Mouse (Mus musculus): ENCODE data around the gene Emx2. TPM values are rescaled to one million over a fixed set of nuclear protein-coding genes. Genes with fewer than 3 reads are reported as not detected.

Gene Emx2
- polyA plus RNA-seq, 1 experiment from 2014 or later, result 38.8 TPM

DNA sequence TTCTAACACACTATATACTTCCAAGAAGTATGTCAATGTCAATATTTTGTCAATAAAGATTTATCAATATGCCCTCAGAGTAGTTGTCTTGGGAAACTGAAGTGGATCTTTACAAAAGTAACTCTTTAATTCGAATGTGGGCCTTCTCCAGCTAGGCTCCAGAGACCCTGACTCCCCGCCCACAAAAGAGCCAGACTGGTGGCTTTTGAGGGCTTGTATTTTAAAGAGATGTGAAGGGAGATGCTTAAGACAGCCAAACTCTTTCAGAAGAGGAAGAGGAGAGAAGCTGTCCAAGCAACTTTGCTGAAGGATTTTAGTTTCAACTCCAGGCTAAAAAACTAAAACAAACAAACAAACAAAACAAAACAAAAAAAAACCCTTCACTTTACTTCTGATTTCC is 7.1 kb downstream of the Emx2 start:
- H3K9me3 ChIP-seq (replicated peaks), result no peaks in the 10 kb centered on the region
- whole genome bisulfite sequencing, result 13% methylated on average over 2 of the region's 2 CpGs
- no peak for ATAC-seq (replicated peaks; ENCODE audit: low FRiP score)
- H3K4me3 ChIP-seq (replicated peaks), result peak overlapping the region; percentile 15; the same call in 1 of the 2 replicates
- peak overlapping the region; percentile 84 for H3K27ac ChIP-seq
- H3K4me2 ChIP-seq, result peak overlapping the region; percentile 60
- H3K27me3 ChIP-seq, result peaks cover 96% of the 10 kb centered on the region
- no peak overlapping the region for H3K9ac ChIP-seq
- peaks cover 34% of the 10 kb centered on the region for H3K4me1 ChIP-seq
- no peaks in the 10 kb centered on the region for H3K36me3 ChIP-seq

DNA sequence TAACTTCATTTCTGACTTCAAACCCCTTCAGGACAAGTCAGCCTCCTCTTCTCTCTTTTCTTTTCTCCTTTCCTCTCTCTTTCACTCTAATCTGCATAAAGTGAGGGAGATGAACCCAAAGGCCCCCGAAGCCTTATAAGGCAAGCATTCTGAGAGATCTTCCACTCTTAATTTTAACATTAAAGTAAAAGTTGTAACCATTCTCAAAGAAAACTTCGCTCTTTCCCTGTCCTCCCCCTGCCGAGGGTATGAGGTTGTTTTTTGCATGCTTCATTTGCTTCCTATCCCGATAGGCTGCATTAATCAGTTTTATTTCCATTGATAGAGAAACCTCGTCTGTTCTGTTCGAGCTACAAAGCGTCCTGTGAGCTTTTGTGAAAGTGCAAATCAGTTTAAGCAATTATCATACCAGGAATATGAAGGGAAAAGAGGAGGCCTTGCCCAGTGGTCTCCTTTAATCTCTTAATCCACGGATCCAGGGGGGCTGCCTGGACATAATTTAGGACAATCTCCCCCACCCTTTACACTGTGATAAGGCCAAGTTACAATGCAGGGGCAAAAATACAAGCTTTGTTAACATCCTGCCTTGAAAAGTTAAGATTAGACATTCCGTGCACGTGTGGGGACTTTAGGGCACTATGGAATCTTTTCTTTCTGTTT is 7.7 kb downstream of the Emx2 start:
- Histone ChIP-seq H3K9ac (no peak overlapping the region), H3K27me3 (peaks cover 99% of the 10 kb centered on the region), H3K4me3 (replicated peaks) (peak overlapping the region; percentile 15; the same call in 1 of the 2 replicates), H3K9me3 (replicated peaks) (no peaks in the 10 kb centered on the region), H3K27ac (peak overlapping the region; percentile 84), H3K4me1 (peaks cover 38% of the 10 kb centered on the region), H3K36me3 (no peaks in the 10 kb centered on the region), H3K4me2 (peak overlapping the region; percentile 60)
- 6% methylated on average over 10 of the region's 10 CpGs for WGBS
- no peak for ATAC-seq (replicated peaks; ENCODE audit: low FRiP score)

DNA sequence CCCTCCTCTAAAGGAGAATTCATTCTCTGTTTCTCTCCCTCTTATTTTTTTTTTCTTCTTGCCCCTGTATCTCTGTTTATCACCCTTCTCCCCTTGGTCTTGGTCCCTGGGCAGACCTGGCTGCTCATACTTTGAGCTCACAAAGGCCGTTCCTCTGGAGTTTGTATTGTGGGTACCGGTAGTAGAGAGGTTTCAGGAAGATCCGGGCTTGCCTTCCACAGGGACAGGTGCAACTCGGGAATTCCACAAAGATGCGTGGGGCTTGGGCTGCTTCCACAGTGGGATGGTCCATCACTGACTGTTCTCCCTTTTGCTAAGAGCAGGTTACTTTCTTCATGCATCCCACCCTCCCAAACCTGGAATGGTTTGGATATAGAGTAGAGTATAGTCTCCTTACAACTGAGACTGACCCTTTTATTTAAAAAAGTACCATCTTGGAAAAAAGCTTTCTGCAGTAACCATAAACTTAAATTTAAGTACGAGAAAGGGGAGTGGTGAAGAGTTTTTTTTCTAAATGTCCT is 8.3 kb downstream of the Emx2 start:
- peaks cover 100% of the 10 kb centered on the region for H3K27me3 ChIP-seq
- no peaks in the 10 kb centered on the region for H3K36me3 ChIP-seq
- no peak overlapping the region for H3K9ac ChIP-seq
- peak overlapping the region; percentile 60 for H3K4me2 ChIP-seq
- H3K27ac ChIP-seq, result peak overlapping the region; percentile 84
- ATAC-seq (replicated peaks; ENCODE audit: low FRiP score), result no peak
- no peaks in the 10 kb centered on the region for H3K9me3 ChIP-seq (replicated peaks)
- peak overlapping the region; percentile 15; the same call in 1 of the 2 replicates for H3K4me3 ChIP-seq (replicated peaks)
- H3K4me1 ChIP-seq, result peaks cover 44% of the 10 kb centered on the region
- WGBS, result 5% methylated on average over 6 of the region's 6 CpGs

DNA sequence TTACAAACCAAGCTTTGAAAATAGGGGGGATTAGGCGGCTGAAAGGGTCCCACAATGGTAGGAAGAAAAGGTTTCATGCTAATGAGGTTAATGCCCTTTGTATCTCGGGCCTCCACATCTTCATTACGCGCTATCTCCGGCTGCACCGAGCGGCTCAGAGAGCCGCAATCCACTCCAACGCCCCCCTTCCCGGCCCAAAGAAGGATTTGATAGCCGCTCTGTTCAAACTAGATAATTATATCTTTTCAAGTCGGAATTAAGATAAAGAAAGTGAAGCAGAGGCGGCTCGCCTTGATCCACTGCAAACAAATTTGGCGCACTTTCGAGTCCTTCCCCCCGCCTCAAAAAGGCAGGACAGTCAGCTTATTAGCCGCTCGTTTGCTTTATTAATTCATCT is 8.8 kb downstream of the Emx2 start:
- peaks cover 49% of the 10 kb centered on the region for H3K4me1 ChIP-seq
- H3K27ac ChIP-seq, result peak overlapping the region; percentile 84
- WGBS, result 3% methylated on average over 19 of the region's 19 CpGs
- peak overlapping the region; percentile 37 for H3K4me3 ChIP-seq (replicated peaks)
- no peaks in the 10 kb centered on the region for H3K36me3 ChIP-seq
- ATAC-seq (replicated peaks; ENCODE audit: low FRiP score), result no peak
- peaks cover 100% of the 10 kb centered on the region for H3K27me3 ChIP-seq
- H3K9me3 ChIP-seq (replicated peaks), result no peaks in the 10 kb centered on the region
- peak overlapping the region; percentile 60 for H3K4me2 ChIP-seq
- H3K9ac ChIP-seq, result peak overlapping the region; percentile 21; the same call in 1 of the 2 replicates

DNA sequence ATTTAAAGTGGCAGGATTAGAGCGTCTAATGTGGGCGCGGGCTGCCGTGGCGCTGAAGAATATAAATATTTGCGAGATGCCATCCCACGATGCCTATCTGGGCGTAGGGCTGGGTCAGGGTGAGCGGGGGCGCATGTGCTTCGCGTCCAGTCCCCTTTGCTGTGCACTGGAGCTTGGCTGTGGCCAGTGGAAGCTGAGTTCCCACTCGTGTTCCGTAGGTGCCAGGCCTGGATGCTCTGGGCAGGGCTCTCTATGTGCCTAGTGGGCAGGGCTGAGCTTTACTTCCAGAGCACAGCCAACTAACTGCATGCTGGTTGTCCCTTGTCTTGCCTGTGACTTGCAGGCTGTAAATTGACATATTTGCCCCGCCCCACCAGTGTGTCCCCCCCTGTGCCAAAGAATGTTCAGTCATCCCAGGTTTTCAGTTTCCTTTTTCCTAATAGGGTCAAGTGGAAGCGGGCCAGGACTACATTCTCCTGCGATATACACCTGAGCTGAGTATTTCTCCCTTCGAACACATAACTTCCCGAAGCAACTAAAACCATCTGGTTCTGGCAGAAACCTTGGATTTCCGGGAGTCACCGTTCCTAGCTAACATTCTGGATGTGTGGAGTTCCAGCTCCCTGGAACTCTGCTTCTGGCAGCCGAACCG is 9.4 kb downstream of the Emx2 start:
- Histone ChIP-seq H3K27me3 (peaks cover 100% of the 10 kb centered on the region), H3K4me1 (peaks cover 50% of the 10 kb centered on the region), H3K27ac (peak overlapping the region; percentile 84), H3K9ac (peak overlapping the region; percentile 21; the same call in 1 of the 2 replicates), H3K4me2 (peak overlapping the region; percentile 60), H3K4me3 (replicated peaks) (peak overlapping the region; percentile 37), H3K9me3 (replicated peaks) (no peaks in the 10 kb centered on the region), H3K36me3 (no peaks in the 10 kb centered on the region)
- ATAC-seq (replicated peaks; ENCODE audit: low FRiP score), result peak; percentile 34
- 3% methylated on average over 23 of the region's 23 CpGs for WGBS

DNA sequence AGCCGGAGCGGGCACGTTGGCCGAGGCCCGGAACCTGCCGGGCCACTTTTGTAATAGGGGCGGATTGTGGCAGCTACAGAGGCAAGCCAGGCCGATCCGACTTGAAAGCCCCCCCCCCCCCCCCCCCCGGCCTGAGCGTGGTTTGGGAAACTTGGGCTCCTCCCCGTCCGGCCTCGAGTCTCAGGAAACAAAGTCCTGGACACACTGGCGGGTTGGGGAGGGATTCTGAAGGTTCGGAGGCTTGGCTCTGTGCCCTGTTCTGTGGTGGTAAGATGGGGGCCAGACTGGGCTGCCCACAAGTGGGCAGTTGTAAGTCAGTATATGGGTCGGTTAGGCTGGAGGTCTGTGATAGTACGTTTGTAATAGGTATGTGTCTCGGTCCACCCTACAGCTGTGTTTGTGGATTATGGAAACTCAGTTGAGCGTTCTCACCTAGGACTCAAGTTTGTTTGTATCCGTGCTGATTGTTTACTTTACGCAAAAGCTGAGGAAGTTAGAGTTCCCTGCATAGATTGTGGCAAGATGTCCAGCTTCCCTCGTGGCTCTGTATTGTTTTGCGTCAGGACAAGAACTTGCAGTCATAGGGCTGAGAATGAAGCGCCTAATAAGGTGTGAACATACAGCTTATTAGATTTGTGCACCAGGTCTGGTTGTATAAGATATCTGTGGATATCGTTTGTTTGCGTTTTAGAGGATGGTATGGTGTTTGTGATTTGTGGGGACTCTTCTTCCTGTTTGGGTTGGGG is 10.1 kb downstream of the Emx2 start:
- peak; percentile 16; the same call in 1 of the 2 replicates for ATAC-seq (replicated peaks; ENCODE audit: low FRiP score)
- H3K27me3 ChIP-seq, result peaks cover 100% of the 10 kb centered on the region
- no peaks in the 10 kb centered on the region for H3K9me3 ChIP-seq (replicated peaks)
- peak overlapping the region; percentile 37 for H3K4me3 ChIP-seq (replicated peaks)
- H3K4me1 ChIP-seq, result peaks cover 50% of the 10 kb centered on the region
- peak overlapping the region; percentile 84 for H3K27ac ChIP-seq
- no peaks in the 10 kb centered on the region for H3K36me3 ChIP-seq
- peak overlapping the region; percentile 60 for H3K4me2 ChIP-seq
- 3% methylated on average over 27 of the region's 27 CpGs for WGBS
- H3K9ac ChIP-seq, result peak overlapping the region; percentile 25; the same call in 1 of the 2 replicates

DNA sequence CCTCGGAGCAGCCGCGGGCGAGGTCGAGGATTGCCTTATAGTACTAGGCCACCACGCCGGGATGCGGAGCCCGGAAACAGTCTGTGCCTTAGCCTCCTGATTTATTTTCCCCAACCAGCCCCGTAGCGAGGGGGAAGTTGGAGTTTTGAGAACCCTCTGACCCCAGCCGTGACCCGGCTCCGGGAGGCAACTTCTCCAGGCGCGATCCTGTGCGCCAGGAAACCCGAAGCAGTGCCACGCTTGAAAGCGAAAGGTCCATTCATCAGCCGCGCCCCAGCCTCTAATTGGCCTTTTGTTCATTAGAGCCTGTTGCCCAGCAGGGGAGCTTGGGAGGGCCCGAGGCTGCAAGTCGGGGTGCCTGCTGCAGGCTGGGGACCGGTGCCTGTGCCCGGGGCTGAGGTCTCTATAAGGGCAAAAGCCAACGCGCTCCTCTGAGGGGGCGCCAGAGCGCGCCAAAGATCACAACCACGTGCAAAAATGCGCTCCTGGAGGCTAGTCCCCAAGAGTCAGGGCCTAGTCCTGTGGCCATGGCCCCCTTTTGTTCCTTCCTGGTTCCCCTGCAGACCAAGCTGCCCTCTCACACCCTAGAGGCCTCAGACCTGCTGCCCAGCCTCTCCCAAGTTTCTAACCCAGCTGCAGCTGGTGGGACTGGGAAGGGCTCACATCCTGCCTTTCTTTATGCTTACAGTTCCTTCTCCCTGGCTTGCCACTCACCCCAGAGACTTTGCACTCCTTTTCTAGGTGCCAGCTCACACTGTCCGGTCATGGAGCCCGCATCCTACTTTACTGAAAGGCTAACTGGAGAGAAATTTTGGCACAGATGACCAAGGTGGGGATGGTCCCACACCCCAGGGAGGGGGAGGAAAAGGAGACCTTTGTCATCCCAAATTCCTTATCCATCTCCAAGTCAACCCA is 11.1 kb downstream of the Emx2 start:
- Histone ChIP-seq H3K27me3 (peaks cover 98% of the 10 kb centered on the region), H3K4me3 (replicated peaks) (peak overlapping the region; percentile 37), H3K27ac (peak overlapping the region; percentile 84), H3K4me1 (peaks cover 50% of the 10 kb centered on the region), H3K9me3 (replicated peaks) (no peaks in the 10 kb centered on the region), H3K36me3 (no peaks in the 10 kb centered on the region), H3K9ac (peak overlapping the region; percentile 25), H3K4me2 (peak overlapping the region; percentile 60)
- peak; percentile 66 for ATAC-seq (replicated peaks; ENCODE audit: low FRiP score)
- WGBS, result 1% methylated on average over 35 of the region's 35 CpGs

DNA sequence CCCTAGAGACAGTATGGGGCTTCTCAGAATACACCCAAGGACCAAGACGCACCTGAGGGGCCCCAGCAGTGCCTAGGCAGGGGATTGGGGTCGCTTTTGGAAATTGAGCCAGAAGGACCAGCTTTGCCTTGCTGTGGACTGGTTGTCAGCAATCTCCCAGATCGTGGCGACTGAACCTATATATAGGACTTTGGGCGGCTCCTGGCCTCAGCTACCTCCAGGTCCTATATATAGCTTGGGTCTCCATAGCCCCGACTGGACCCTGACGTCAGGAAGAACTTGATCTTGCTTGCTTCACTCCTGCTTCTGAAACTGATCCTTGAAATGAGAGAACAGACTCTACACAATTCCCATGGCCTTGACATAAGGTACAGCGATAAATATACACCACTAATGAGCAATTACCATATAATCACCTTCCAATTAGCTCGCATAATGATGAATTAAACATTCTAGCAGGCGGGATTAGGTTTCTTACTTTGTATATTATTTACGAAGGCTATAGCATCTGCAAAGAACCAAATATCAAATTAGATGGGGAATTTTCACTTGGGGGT is 12.0 kb downstream of the Emx2 start:
- Histone ChIP-seq H3K4me3 (replicated peaks) (0 out of 2 replicates have a peak overlapping the region, but pooled peaks have one; percentile 37), H3K4me2 (peak overlapping the region; percentile 60; the same call in 1 of the 2 replicates), H3K36me3 (no peaks in the 10 kb centered on the region), H3K27ac (peak overlapping the region; percentile 84; the same call in 1 of the 2 replicates), H3K9ac (0 out of 2 replicates have a peak overlapping the region, but pooled peaks have one; percentile 15), H3K9me3 (replicated peaks) (no peaks in the 10 kb centered on the region), H3K27me3 (peaks cover 95% of the 10 kb centered on the region), H3K4me1 (peaks cover 50% of the 10 kb centered on the region)
- ATAC-seq (replicated peaks; ENCODE audit: low FRiP score), result no peak
- WGBS, result 14% methylated on average over 11 of the region's 11 CpGs

DNA sequence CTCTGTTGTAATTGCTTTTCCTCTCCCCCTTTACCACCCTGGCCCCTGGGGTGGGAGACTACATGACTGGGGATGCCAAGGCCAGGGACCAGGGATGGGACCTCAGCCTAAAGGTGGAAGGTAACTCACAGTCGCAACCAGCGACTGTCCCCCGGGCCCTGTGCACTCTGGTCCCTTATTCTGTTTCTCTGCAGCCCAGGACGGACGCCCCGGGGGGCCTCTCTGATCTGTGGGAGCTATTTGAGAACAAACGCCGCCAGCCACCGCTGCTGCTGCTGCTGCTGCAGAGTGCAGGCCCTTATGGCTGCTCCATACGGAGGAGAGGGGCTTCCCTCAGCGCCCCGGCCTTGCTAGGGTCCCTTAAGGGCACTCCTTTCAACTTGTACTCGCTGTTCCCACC is 12.7 kb downstream of the Emx2 start:
- 4% methylated on average over 13 of the region's 13 CpGs for WGBS
- Histone ChIP-seq H3K27ac (0 out of 2 replicates have a peak overlapping the region, but pooled peaks have one; percentile 32), H3K36me3 (no peaks in the 10 kb centered on the region), H3K27me3 (peaks cover 91% of the 10 kb centered on the region), H3K9me3 (replicated peaks) (no peaks in the 10 kb centered on the region), H3K4me3 (replicated peaks) (peak overlapping the region; percentile 4; the same call in 1 of the 2 replicates), H3K9ac (0 out of 2 replicates have a peak overlapping the region, but pooled peaks have one; percentile 0), H3K4me1 (peaks cover 50% of the 10 kb centered on the region), H3K4me2 (peak overlapping the region; percentile 48)
- ATAC-seq (replicated peaks; ENCODE audit: low FRiP score), result no peak

DNA sequence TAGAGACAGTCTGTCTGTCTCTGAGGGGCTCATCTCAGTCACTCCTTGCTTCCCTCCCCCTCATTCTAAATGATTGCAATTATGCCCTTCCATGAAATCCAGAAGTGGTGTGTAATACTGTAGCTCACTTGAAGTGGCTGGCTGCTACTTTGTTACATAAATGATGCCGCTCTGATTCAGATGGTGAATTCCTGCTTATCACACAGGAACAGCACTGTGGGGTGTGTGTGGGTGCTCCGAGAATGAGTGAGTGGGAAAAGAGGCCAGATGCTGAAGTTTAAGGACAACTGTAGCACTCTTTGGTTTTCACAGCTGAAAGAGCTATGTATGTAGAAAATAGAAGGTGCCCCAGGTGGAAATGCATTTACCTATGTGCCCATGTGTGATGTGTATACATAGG is 14.7 kb downstream of the Emx2 start:
- no peak for ATAC-seq (replicated peaks; ENCODE audit: low FRiP score)
- no peaks in the 10 kb centered on the region for H3K36me3 ChIP-seq
- 86% methylated on average over 2 of the region's 2 CpGs for WGBS
- no peak overlapping the region for H3K9ac ChIP-seq
- peaks cover 72% of the 10 kb centered on the region for H3K27me3 ChIP-seq
- no peak overlapping the region for H3K27ac ChIP-seq
- H3K4me2 ChIP-seq, result no peak overlapping the region
- H3K9me3 ChIP-seq (replicated peaks), result no peaks in the 10 kb centered on the region
- no peak overlapping the region for H3K4me3 ChIP-seq (replicated peaks)
- H3K4me1 ChIP-seq, result peaks cover 41% of the 10 kb centered on the region
